Mouse (Mus musculus) kidney, postnatal 4 days (tissue): ENCODE data around the gene Olfr1248.
"Not testable (repeated sequence)": the region's sequence is repeated elsewhere in the genome, so short reads cannot be mapped to it uniquely, and the experiment has no call there.

ENCODE experiments used
- DNase-seq, 2 experiments: peaks; one replicate each; pipeline ENCODE4 v3.0.0; 2021; ENCODE audit warnings: mixed read lengths in 2 of 2

Gene Olfr1248

GRCm38 (mm10) chr2:89618145-89618544 lies at the start of gene Olfr1248:
TSS of gene Olfr1248 (minus strand) at chr2:89618245.
- DNase-seq = not testable (repeated sequence)

- no peak for DNase-seq
Measured at GRCm38 (mm10) chr2:89661367-89661766, 43.3 kb upstream of the Olfr1248 start, which contains the start of gene Olfr1250. TSS of gene Olfr1250 (minus strand) at chr2:89661467.

DNA sequence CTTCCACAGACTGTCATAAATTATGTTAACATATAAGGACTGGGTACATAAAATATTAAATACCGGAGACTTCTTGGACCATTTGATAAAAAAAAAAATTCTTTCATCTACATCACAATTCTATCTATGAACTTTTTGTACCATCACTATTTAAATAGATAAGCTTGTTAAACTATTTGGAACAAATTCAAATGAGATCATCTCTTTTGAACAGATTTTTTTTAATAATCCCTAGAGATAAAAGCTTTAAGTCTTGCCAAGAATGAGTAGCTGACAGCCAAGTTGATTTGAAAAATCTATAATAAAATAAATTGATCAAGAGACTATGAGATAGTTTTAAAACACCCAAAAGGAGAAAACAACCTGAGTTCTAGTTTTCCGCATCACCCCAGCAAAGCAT lies 16.8 kb upstream of the Olfr1248 start, which contains the start of gene Olfr1249:
Olfr1249 (minus strand) TSS at position 101 of the 400 bp plus-strand sequence.
- DNase-seq = no peak

DNA sequence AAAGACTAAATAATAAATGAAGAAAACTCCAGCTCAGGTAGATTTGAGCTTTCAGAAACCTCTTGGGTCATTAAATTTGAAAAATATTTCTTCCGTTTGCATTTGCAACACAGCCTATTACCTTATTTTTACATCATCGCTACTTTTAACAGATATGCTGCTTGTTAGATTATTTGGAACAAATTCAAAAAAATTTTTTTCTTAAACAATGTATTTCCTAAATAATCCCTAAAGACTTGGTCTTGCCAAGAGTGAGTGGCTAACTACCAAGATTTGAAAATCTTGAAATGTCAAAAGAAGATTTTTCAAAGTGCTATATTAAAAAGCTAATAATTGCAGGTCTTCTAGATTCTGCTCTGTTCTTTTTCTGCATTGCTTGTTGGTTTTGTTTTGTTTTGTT lies 4.0 kb downstream of the Olfr1248 start, which contains the start of gene Olfr1247:
Olfr1247 (minus strand) TSS at position 101 of the 400 bp plus-strand sequence.
- no peak for DNase-seq

- DNase-seq = no peak
Measured at GRCm38 (mm10) chr2:89593057-89593456, 25.0 kb downstream of the Olfr1248 start, which contains the start of gene Olfr1246. TSS of gene Olfr1246 (minus strand) at chr2:89593157.

DNA sequence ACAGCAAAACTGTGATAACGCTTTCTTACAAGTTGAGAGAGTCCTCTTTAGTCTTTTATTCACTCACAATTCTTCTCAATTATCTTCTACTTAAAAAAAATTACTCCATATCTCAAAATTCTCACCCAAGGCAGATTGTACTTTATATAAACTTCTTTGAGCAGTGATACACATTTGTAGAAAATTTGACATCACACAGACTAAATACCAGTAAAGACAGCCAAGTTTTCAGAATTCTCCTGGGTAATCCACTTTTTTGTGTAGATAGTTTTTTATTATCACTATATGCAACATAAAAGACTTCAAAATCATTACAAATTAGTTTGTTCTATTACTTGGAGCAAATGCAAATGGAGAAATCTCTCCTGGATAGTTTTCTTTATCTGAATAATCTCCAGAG lies 39.7 kb downstream of the Olfr1248 start, which contains the start of gene Olfr1245:
Olfr1245 (minus strand) TSS at position 101 of the 400 bp plus-strand sequence.
- no peak for DNase-seq
